Mouse (Mus musculus) T-helper 1 cell (primary cell): ENCODE data around the gene Aox4.

Experiments used
- in situ Hi-C: fragments of 300-600 bp; cut with MboI, MseI; formaldehyde crosslinking; loops from one replicate; pipeline ENCODE4 v1.15.1; 2025; ENCODE audit warnings: high pct_unique_total_duplicates

Aox4 gene

DNA sequence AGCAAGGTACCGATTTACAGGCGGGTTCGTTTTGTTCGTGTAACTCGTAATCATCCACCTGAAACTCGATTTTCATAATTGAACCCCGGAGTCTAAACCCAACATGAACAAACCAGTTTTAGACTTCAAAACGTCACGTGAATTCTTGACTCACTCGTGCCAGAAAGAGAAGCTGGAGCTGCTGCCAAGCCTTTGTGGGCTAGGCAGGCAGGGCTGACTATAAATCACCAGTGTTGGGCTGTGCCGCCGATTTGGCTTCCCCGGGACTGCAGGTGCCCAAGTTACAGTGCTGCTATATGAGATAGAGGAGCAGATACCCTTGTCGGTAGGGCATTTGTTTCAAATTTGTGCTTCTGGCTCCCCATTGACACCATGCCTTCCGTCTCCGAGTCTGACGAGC, at the start of gene Aox4:
TSS of gene Aox4 (plus strand) at position 195 of the 400 bp plus-strand sequence.
- in situ Hi-C loops = no loop called here

- in situ Hi-C loops = no loop called here
Measured at GRCm38 (mm10) chr1:58169893-58170292, 40.3 kb upstream of the Aox4 start.

GRCm38 (mm10) chr1:58188514-58189175, 21.6 kb upstream of the Aox4 start:
- in situ Hi-C loops = no loop called here

DNA sequence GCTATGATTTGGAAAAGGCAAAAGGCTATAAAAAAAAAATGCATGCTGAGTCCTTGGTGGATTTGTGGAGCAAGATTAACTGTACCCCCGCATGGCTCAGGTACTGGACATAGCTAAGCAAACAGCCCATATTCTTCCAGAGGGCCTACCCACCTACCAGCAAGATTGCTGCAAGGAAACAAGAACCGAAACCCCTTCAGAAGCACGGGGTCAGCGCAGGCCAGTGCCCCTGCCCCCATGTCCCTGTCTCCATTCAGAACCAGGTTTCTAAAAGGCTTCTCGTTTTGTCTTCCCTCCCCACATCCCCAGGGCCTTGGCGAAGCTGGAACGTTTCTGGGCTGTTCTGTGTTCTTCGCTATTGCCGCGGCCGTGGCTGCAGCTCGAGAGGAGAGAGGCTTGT, 15.9 kb upstream of the Aox4 start:
- in situ Hi-C loops = no loop called here

DNA sequence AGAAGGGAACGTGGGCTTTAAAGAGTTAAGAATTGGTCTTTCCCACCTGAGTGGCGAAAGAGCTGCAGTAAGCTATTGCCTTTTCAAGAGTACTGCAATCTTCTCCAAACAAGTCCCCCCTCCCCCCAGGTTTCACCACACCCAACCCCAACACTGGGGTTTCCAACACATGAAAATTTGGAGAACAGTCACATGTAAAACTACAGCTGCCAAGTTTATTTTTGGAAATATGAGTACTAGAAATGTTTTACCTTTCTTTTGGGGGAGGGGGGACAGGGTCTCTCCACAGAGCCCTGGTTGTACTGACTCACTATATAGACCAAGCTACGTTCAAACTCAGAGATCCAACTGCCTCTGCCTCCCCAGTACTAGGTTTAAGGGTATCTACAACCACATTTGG, 15.2 kb upstream of the Aox4 start:
- in situ Hi-C loops = no loop called here

DNA sequence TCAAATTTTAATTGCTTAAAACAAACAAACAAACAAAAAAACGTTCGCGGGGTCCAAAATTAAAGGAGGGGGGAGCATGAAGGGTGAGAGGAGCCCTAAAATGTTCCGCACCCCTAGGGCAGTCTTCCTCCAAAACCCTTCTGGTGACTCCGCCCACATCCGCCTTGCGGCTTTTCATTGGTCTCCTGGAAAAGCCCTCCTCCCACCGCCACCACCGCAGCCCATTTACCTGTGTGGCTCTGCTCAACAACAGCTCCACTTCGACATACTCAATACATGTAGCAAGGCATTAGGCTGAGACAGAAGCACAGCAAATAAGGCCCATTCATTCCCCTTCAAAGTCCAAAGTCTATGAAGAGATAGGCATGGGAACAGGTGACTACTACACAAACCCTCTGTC, 14.7 kb upstream of the Aox4 start:
- in situ Hi-C loops = no loop called here

- in situ Hi-C loops = no loop called here
Measured at GRCm38 (mm10) chr1:58197023-58197422, 13.2 kb upstream of the Aox4 start.

DNA sequence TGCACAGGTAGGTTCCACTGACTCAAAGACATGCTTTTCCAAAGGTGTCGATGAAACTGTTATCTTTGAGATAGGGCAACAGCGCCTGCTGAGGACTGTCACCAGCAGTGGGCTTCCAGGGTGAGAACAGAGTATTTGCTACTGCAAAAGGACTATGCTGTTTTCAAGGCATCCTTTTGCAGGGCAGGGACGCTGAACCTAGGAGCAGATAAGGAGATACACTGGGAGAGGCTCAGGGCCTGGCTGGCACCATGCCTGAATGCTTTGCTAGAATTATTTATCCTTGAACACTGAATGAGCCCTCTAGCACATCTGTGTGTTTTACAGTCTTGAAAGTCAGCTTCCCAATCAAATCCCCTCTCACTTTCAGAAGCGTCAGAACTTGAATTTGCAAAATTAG, 11.8 kb upstream of the Aox4 start:
- in situ Hi-C loops = no loop called here

- in situ Hi-C loops = no loop called here
Measured at GRCm38 (mm10) chr1:58212805-58213204, 2.6 kb downstream of the Aox4 start.

- in situ Hi-C loops = no loop called here
Measured at GRCm38 (mm10) chr1:58213838-58214237, 3.6 kb downstream of the Aox4 start.

DNA sequence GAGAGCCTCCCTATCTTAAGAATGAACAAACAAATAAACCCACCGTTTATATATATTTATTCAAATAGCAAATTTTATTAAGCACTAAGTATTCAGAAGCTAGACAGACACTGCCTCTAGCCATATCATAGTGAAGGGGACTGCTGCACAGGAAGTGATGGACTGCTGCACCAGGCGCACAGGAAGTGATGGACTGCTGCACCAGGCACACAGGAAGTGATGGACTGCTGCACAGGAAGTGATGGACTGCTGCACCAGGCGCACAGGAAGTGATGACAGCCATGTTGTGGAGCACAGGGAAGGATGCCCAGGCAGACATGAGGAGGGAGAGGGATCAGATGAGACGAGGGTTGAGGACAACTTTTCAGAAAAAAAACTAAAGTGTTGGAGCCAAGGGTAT, 5.2 kb downstream of the Aox4 start:
- in situ Hi-C loops = no loop called here

- in situ Hi-C loops = no loop called here
Measured at GRCm38 (mm10) chr1:58215956-58216532, 5.8 kb downstream of the Aox4 start.

DNA sequence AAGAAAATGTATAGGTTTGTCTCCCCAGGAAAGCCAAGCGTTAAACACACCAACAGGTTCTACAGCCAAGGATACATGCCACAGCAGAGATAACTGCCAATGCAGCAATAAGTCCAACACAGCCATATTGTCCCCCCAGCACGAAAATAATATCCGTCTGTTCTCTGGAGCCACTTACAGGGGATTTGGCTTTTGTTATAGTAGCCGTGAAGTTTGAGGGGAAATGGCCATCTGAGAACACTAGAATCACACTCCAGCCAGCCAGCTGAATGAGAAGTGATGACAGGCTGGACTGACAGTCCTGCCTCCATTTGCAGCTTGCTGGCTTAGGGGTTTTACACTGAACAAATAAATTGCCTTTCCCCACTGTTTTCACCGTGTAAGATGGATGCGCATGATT, 10.9 kb downstream of the Aox4 start:
- in situ Hi-C loops = no loop called here

DNA sequence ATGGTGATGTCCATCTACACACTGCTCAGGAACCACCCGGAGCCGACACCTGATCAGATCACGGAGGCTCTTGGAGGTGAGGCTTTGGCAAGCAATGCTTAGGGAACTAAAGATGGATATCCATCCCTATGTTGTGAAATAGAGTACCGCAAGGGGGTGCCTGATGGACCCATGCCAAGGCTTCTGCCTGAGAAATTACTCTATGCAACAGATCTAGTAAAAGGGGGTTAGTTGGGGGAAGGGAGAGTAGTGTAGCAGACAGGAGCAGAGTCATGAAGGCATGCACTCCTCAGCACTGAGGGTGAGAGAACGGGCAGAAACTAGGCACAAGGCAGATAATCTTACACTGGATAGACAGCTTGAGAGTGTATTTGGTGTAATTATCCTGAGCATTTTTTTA, 11.7 kb downstream of the Aox4 start:
- in situ Hi-C loops = no loop called here

- in situ Hi-C loops = no loop called here
Measured at GRCm38 (mm10) chr1:58228086-58228485, 17.9 kb downstream of the Aox4 start.

GRCm38 (mm10) chr1:58228916-58229315, 18.7 kb downstream of the Aox4 start:
- in situ Hi-C loops = no loop called here

GRCm38 (mm10) chr1:58229774-58230173, 19.6 kb downstream of the Aox4 start:
- in situ Hi-C loops = no loop called here

GRCm38 (mm10) chr1:58230542-58230941, 20.3 kb downstream of the Aox4 start:
- in situ Hi-C loops = no loop called here

- in situ Hi-C loops = no loop called here
Measured at GRCm38 (mm10) chr1:58235405-58235804, 25.2 kb downstream of the Aox4 start.

GRCm38 (mm10) chr1:58237527-58238299, 27.5 kb downstream of the Aox4 start:
- in situ Hi-C loops = no loop called here

DNA sequence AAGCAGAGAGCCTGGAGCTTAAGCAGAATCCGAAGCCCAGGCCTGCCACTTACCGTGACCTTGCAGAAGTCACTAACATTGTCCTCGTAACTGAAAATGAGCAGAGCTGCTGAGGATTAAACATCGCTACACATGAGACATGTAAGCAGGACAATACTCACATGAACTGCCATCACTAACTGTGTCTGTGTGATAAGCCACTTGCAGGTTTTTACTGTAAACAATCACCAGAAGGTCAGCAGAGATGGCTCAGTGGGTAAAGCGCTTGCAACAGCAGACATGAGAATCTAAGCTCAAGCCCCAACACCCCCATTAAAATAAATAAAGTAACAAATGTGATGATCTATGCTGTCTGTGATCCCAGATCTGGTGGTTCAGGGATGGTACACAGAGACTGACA, 28.2 kb downstream of the Aox4 start:
- in situ Hi-C loops = no loop called here

GRCm38 (mm10) chr1:58238961-58239360, 28.8 kb downstream of the Aox4 start:
- in situ Hi-C loops = no loop called here

GRCm38 (mm10) chr1:58240347-58240746, 30.1 kb downstream of the Aox4 start:
- in situ Hi-C loops = no loop called here
